Mouse (Mus musculus): ENCODE results near the gene Shisal2a.
"Not testable (repeated sequence)": the region's sequence is repeated elsewhere in the genome, so short reads cannot be mapped to it uniquely, and the experiment has no call there.

The Shisal2a gene

DNA sequence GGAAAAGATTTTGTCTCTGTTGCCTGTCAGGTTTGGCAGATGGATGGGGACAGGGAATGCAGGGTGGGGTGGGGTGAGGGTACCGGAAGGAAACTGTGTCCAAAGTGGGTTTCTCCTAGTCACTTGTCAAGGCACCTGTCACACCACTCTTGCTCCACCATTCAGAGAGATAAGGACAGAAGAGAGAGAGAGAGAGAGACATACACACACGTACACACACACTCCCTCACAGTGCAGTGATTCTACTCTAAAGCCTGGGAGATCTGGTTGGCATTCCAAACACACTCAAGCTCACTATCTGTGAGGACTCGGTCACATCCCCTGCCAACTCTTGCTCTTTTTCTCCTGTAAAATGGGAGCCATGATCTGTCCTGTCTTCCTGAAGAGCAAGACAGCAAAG lies 11.0 kb downstream of the Shisal2a start:
- no peak for DNase-seq (ENCODE audit: low spot score)

DNA sequence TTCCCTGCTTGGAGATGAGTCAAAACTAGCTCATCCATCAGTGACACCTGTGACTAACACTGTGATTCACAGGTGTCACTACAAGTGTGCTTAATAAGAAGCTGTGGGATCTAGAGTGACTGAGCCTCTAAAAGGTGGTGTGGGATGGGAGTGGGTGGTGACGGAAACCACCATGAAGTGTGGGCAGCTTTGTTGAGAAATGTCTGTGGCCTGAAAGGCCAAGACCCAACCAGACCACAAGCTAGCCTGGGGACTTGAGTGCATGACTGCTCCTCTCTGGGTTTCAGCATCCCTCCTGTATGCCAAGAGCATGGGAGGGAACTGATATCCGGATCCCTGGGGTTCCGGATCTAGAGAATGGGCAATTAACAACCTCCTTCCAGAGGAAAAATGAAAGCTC lies 11.7 kb downstream of the Shisal2a start:
- no peak for DNase-seq (ENCODE audit: low spot score)

DNA sequence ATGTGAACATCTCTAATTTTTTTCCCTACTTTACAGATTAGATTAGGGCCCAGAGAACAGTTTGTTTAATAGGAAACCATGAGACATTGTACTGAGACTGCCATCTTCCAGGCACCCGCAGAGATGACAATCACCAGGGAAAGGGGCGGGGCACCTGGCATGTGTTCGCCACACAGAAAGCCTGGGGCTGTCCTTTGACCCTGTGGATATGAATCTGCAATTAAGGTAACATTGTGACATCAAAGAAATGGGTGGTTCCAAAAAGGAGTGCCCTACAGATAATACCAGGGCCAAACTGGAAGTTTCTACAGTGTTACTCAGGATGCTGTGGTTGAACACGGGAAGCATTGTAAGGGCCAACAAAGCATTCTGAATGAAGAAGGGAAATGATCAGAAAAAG lies 12.7 kb downstream of the Shisal2a start:
- no peak for DNase-seq (ENCODE audit: low spot score)

DNA sequence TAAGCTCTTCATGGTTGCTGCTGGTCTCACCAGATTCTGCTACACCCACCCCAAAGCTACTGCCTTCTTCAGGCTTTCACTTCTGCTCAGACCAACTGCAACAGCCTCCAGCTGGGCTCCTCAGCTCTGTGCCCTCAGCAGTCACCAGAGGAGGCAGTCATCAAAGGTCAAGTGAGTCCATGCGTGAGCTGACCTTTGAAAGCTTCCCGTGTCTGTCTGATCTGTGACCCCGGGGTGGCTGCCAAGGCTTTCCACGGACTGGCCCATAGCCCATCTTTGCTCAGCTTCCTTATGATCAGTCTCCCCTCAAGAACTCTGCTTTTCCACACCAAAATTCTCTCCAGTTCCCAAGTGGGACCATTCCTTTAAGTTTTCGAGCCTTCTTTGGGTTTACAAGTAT lies 13.9 kb downstream of the Shisal2a start:
- DNase-seq (ENCODE audit: low spot score) = no peak

DNA sequence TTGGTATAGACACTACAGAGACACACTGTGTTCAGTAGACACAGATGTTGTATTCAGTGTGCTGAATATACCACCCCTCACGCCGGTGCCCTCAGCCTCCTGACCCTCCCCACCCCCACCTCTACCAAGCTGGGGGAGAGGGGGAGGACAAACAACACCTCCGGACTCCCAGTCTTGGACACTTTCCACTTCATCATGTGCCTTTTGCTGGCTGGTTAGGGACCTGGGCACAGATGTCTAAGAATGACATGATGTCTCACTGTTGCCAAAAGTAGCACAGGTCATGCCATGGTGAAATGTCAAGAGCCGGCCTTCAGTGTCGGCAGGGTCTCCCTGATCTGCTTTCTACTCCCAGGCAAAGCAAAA lies 19.1 kb downstream of the Shisal2a start:
- DNase-seq (ENCODE audit: low spot score) = no peak

DNA sequence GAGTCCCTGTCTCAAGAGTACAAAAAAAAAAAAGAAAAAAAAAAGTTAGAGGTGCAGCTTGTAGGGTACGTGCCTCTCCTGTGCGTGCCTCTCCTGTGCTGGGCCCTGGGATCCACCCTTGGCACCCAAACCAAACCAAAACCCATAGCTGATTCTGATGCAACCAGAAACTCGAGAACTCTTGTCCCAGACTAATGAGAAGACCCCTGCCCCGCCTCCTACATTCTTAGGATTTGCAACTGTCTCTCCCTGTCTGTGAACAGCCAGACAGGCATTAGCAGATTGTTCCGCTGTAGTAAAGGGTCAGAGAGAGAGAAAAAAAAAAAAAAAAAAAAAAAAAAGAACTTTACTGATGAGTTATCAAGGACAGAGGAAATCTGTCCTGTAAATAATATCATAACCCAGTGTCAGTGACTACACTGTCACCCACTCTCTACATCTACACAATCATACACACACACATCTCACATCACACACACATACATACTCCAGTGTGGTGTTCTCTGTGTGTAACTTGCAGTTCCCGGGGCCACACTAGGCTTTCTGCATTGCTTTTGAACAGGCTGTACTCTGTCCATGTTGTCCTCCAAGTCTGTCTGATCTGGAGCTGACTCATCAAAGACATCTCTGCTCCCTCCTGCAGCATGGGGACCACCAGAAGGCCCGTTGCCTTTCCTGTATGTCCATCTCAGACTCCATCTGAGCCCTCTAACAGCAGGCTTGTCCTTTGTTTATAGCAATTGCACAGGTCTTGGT lies 19.6 kb downstream of the Shisal2a start:
- no peak for DNase-seq (ENCODE audit: low spot score)

DNA sequence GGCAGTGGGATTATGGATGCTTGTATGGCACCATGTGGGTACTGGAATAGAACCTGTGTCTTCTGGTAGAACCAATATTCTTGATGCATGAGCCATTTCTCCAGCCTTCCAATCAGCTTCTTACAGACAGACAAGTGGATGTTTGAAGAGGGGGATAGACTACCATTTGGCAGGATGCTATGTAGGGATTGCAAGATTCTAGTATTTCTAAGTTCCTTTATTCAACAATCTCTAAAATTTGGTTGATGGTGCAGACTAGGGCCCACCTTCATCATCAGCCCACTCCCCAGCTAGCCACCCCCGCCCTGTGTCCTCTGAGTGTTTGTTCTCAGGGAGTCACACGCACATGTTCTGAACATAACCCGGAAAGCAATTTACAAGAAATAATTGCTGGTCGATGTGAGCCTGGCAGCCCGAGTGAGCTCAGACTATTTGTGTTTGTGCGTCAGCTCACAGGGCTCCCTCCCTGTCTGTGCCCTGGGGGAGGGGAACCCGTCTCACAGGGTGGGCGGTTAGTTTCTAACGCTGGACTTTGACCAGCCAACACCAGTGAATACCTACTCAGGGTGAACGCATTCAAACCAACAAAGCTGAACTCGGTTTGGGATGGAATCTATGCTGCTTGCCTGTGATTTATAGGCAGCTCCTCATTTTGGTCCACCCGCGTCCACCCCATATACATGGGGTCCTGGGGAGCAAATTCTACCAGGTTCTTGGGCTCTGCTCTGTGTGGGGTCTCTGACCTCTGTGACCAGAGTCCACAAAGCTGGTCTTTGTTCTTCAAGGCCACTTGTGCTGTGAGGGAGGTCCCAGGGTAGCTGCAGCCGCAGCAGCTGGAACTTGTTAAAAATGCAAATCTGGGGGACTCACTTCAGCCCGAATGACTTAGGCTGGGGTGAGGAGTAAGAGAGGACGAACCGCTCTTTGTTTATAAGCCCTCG lies 20.6 kb downstream of the Shisal2a start:
- no peak for DNase-seq (ENCODE audit: low spot score)

DNA sequence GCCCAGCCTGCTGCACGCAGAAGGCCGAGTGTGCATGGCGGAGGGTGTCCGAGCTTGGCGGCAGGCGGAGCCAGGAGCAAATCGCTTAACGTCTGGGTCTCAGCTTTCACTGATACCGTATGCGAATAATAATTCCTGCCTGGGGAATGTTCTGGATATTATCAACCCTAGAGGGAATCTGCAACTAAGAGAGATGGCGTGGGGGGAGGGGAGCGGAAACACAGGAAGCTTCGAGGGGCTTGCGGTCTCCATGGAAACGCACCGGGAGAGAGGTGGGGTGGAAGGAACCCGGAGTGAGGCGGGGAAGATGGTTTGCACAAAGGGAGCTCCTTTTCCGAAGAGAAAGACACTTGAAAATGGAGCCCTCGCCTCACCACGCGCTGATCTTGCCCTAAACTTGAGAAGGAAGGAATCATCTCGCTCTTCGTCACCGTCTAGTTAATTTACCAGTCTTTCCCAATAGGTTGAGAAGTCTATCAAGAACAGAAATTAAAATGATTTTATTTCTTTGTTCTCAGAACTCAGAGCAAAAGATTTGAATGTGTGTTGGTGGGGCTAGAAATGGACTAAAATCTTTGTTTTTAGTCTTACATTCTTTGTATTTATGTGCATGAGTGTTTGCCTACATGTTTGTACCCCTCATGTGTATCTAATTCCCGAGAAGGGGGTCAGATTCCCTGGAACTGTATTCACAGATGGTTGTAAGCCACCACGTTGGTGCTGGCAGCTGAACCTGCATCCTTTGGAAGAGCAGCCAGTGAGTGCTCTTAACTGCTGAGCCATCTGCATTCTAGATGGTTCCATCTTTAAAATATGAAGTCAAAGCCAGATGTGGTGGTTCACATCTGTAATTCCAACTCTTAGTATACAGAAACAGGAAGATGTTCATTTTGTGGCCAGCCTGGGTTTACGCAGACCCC lies 22.8 kb downstream of the Shisal2a start:
- DNase-seq (ENCODE audit: low spot score) = no peak

DNA sequence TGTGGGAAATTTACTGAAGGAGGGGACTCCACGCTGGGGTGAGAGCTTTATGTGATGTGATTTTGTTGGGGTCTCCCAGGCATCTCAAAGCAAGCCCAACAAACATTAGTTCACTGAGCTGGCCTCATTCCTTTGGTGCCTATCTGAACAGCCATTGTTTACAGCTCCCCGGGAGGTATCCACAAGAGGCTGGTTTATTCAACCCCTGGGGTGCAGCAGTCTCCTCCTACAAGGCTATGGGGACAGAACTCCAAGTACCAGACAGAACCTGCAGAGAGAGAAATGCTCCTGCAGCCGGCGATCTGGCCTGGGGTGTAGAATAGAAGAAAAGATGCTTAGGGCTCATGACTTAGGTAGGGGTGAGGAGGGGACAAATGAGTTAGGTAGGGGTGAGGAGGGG lies 24.7 kb downstream of the Shisal2a start:
- no peak for DNase-seq (ENCODE audit: low spot score)

DNA sequence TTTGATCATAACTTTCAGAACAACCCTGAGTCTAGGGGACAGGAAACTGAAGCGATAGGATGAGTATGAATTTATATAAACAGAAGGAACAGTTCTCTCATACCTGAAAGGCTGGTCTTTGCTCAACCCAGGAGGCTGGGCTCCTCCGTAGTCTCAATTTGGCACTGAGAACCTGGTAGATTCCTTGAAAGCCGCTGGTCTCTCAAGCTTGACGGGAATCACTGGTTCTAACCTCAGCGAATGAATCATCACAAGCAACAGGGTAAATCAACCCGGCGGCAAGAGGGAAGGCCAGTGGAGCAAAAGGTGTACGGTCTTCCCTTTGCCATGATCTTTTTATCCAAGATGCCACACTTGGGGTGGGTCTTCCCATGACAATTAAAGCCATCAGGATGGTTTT lies 25.7 kb downstream of the Shisal2a start:
- no peak for DNase-seq (ENCODE audit: low spot score)

DNA sequence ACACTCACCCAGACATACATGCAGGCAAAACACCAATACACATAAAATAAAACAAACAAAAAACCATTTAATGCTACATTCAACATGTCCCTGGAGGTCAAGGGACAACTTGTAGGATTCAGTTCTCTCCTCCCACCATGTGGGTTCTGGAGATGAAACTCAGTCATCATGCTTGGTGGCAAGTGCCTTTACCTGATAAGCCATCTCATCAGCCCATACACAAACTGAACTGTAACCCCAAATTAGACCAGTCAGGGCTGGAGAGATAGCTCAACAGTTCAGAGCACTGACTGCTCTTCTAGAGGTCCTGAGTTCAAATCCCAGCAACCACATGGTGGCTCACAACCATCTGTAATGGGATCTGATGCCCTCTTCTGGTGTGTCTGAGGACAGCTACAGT lies 29.6 kb downstream of the Shisal2a start:
- DNase-seq (ENCODE audit: low spot score) = not testable (repeated sequence)

DNA sequence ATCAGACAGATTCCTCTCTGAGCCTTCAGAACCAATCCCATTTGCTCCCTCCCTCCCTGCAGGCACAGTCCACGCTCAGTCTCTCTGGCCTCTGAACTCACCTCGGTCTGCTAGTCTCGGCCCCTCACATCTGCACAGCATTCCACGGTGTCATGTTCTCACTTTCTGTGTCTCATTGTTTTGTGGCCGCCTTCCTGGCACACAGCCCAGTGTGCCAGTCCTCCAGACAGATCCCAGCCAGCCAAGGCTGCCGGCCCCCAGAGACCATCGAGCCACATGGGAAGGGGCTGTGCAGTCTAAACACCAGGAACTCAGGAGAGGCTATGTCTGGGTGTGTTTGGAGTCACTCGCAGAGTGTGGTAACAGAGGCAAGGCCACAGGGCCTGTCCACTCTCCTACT lies 32.3 kb downstream of the Shisal2a start:
- no peak for DNase-seq (ENCODE audit: low spot score)

DNA sequence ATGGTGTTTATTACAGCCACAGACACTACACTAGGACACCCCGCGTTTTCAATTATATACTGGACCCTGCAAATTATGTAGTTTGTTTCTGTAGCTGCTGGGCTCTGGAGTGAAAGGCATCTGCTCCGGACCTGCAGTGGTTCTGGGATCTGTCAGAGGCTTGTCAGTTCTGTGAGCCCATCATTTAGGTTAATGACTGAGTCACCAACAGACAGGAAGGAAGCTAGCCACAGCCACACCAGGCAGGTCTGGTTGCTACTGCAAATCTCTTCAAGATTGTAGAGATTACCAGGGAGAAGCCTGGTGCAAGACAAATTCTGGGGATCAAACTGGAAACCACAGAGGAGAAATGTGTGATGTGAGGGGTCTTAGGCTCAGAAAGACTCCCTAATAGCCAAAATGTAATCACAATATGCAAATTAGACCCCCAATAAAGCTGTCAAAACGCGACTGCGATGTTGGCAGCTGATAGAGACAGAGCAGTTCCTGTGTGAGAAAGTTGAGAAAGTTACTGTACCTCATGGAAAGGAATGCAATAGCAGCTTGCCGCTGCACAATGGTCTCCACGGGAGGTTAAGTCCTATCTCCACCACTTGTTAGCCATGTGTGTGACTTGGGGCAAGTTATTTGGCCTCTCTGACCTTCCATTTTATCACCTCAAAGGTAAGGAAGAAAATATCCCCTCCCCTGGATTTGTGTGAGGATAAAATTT lies 33.2 kb downstream of the Shisal2a start:
- no peak for DNase-seq (ENCODE audit: low spot score)

DNA sequence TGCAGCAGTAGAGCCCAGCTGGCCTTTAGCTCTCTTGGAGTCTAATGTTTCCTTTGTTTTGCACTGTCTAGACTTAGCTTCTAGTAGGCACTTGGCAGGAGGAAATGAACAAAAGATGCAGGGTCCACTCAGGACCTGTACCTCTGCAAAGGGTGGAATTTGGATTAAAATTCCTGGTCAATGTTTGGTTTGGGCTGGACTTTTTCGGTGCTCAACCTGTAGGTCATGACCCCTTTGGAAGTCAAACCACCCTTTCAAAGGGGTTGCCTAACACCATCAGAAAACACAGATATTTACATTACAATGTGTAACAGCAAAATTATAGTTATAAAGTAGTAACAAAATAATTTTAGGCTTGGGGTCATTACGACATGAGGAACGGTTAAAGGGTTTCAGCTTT lies 34.1 kb downstream of the Shisal2a start:
- DNase-seq (ENCODE audit: low spot score) = no peak

DNA sequence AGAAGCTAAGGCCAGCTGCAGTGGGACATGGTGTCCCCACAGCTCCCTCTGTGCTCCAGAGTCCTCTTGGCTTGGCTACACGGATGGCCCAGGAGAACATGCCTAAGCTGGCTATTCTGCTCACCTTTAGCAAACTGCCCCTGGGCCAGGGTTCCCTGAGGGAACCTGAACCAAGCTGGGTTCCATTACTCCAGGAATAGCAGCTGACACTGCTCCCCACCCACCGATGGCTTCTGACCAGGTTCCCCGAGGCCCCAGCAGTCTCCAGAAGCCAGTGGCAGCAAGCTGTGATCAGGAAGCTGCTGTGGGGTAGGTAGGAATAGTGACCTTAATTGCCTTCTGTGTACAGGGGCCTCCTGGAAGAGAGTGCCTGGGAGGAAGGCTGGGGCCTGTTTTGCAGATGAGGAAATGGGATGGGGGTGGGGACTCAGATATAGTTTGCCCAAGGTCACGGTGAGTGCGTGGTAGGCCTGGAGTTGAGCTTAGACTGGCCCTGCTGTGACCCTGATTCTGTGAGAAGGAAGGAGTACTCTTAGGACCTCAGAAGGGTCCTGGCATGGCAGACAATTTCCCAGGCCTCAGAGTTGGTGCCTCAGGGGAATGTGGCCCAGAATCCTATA lies 34.8 kb downstream of the Shisal2a start:
- no peak for DNase-seq (ENCODE audit: low spot score)

DNA sequence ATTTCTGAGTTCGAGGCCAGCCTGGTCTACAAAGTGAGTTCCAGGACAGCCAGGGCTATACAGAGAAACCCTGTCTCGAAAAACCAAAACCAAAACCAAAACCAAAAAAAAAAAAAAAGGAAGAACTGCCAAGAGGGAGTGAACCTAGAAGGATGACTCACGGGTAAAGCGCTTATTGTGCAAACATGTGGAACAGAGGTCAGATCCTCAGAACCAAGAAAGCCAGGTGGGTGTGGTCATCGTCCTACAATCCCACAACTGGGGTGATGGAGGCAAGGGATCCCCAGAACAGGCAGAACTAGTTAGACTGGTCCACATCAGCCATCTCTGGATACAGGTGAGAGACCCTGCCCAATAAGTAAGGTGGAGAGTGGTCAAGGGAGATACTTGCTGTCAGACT lies 36.0 kb downstream of the Shisal2a start:
- DNase-seq (ENCODE audit: low spot score) = no peak

DNA sequence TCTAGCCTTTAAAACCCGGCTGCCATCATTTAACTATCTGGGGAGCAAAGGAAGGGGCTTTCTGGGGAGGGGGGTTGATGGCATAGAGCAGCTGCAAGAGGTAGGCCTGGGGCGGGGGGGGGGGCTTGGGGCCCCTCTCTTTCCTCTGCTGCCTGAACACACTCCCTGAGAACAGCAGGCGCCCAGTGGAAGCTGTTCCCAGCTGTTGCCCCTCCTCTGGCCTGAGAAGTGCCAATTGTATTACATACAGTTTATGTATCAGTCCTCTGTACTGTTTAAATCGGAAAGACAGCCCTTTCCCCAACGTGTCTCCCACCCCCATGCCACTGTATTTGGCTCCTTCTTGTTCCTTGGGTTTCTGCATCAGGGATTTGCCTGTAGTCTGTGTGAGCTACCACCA lies 37.3 kb downstream of the Shisal2a start:
- DNase-seq (ENCODE audit: low spot score) = no peak

DNA sequence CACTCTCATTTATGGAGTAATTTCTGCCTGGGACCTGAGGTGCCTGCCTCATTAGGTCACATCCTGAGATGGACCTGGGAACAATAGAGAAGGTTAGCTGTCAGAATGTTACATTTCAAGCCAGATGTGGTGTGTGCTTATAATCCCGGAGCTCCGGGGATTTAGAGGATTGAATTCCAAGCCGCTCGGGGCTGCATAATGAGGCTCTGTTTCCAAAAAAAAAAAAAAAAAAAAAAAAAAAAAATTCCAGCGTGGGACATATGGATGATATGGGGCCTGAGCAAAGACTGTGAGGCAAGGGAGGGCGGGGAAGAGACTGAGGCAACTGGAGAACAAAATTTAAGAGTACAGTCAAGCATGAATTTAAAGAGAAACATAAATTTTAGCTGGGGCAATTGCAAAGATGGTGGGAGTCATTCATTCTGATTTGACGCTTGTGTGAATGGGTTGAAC lies 38.5 kb downstream of the Shisal2a start:
- DNase-seq (ENCODE audit: low spot score) = no peak

DNA sequence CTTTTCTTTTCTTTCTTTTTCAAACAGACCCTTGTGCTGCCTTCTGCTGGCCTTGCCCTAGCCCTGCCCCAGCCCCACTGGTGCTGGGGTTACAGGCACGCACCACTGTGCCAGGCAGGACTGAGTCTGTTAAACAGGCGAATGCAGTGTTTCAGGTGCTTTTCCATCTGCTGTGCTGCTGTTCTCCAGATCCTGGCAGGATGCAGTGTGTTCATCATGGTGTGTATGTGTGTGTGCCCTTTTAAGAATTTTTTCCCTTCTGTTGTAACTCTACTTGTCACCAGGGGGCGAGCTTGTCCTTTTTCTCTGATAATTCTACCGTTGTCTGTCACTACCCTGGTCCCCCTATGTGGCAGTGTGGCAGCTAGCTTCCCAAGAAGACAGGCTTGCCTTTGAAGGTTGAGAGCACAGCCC lies 43.9 kb downstream of the Shisal2a start:
- DNase-seq (ENCODE audit: low spot score) = no peak

DNA sequence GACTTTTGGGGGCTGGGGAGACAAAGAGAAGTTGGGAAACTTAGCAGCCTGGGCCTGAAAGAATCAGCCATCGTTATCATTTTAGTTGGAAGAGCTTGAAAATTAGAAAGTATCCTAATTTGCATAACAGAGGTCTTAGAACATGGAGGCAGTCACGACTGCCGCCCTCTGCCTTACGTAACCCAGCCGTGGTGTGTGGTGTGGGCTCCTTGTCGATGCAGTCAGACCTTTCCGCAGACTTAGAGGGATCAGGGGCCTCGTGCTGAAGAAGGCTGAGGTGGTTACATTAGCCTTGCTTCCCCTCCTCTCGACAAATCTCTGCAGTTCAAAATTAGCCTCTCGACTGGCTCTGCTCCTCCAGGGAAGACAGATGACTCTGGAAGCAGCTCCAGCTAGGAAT lies 44.3 kb downstream of the Shisal2a start:
- no peak for DNase-seq (ENCODE audit: low spot score)

DNA sequence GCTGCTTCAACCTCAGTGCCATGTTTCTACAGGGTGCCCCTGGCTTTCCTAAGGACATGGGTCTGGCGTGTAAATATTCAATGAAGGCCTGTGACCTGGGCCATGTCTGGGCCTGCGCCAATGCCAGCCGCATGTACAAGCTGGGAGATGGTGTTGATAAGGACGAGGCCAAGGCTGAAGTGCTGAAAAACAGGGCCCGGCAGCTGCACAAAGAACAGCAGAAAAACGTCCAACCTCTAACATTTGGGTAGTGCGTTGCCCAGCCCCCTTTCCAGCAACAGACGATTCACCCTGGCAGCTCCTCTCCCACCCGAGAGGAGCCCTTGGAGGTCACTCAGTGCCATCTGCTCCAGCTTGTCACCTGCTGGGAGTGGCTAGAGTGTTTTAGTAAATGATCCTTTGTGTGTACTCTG lies 44.8 kb downstream of the Shisal2a start:
- DNase-seq (ENCODE audit: low spot score) = no peak

Data from layer of hippocampus, adult 9-10 months (tissue).